Mouse (Mus musculus) G1E (cell line): ENCODE results near the gene Cd300ld3.

ENCODE experiments used
- CTCF ChIP-seq: IDR thresholded peaks from 2 replicates; pipeline ENCODE4 v1.5.1; 2012; ENCODE audit warnings: low read depth, low read length, inconsistent platforms, mixed read lengths
- GATA1 ChIP-seq: IDR thresholded peaks from 2 replicates; pipeline ENCODE4 v1.6.1; 2012; ENCODE audit warnings: borderline replicate concordance, low read length, inconsistent platforms, mixed read lengths
- POLR2AphosphoS5 ChIP-seq: IDR thresholded peaks from 2 replicates; pipeline ENCODE4 v1.6.1; 2012; ENCODE audit warnings: low read depth, low read length, inconsistent platforms; ENCODE audit not compliant: insufficient replicate concordance

DNA sequence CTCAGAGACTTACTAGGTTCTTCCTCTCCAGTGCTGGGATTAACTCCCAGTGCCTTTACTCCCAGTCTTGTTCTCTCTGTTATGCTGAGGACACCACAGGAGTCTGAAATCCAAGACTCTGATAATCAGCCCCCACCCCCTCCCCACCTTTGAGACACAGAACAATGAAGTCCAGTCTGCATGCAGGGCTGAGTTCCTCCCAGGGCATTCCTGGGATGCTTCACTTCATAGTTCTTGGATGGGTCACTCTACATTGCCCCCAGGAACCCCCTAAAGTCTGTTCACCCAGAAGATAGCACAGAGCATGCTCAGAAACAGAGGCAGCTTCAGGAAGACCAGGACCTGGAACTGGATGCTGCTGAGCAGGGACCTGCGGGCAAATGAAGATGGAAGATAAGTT is 4.8 kb upstream of the Cd300ld3 start:
- TF ChIP-seq CTCF (no peak), GATA1 (no peak), POLR2AphosphoS5 (no peak)
